Mouse (Mus musculus): ENCODE data around the gene Aspa. TPM values are rescaled to one million over a fixed set of nuclear protein-coding genes. Genes with fewer than 3 reads are reported as not detected.
A peak's percentile ranks its signal among the peaks of the same experiment; 100 is the strongest.

Gene Aspa
- polyA plus RNA-seq, 1 experiment from 2014 or later: 1.2 TPM

- Histone ChIP-seq H3K4me3 (no peak overlapping the region), H3K4me2 (no peak overlapping the region), H3K27me3 (replicated peaks) (no peaks in the 10 kb centered on the region), H3K9me3 (no peaks in the 10 kb centered on the region), H3K27ac (no peak overlapping the region), H3K4me1 (no peaks in the 10 kb centered on the region), H3K9ac (no peak overlapping the region), H3K36me3 (replicated peaks) (no peaks in the 10 kb centered on the region)
- 89% methylated on average over 1 of the region's 1 CpGs for WGBS
- ATAC-seq (replicated peaks): no peak
These were observed 39.8 kb downstream of the Aspa start for GRCm38 (mm10) chr11:73289621-73290020.

DNA sequence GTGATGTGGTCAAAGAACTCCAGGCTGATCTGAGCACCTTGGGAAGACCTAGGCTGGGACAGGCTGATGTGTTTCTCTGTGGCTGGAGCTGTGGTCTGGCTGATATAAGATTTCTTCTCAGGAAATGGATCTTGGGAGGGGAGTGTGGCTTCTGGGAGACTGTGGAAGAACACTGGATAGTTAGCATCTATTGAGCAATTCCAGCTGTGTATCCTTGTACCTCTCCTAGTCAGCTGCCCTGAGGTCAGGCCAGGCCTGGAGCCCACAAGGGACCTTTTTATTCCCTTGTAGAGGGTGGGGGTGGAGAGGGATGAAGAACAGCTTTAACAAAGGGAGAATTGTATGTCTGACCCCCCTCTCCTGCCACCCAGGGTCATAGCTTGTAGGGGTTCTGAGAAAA lies 45.0 kb downstream of the Aspa start:
- Histone ChIP-seq H3K4me3 (no peak overlapping the region), H3K9me3 (no peaks in the 10 kb centered on the region), H3K36me3 (replicated peaks) (no peaks in the 10 kb centered on the region), H3K4me2 (no peak overlapping the region), H3K27ac (no peak overlapping the region), H3K4me1 (no peaks in the 10 kb centered on the region), H3K9ac (no peak overlapping the region), H3K27me3 (replicated peaks) (no peaks in the 10 kb centered on the region)
- no peak for ATAC-seq (replicated peaks)

- no peak overlapping the region for H3K4me3 ChIP-seq
- H3K27me3 ChIP-seq (replicated peaks): no peaks in the 10 kb centered on the region
- no peak overlapping the region for H3K9ac ChIP-seq
- no peaks in the 10 kb centered on the region for H3K4me1 ChIP-seq
- no peaks in the 10 kb centered on the region for H3K9me3 ChIP-seq
- 28% methylated on average over 1 of the region's 1 CpGs for WGBS
- H3K27ac ChIP-seq: no peak overlapping the region
- ATAC-seq (replicated peaks): no peak
- no peaks in the 10 kb centered on the region for H3K36me3 ChIP-seq (replicated peaks)
- no peak overlapping the region for H3K4me2 ChIP-seq
These were observed 45.5 kb downstream of the Aspa start for GRCm38 (mm10) chr11:73283926-73284325.

GRCm38 (mm10) chr11:73283369-73283768 lies 46.0 kb downstream of the Aspa start:
- Histone ChIP-seq H3K4me2 (no peak overlapping the region), H3K4me1 (no peaks in the 10 kb centered on the region), H3K9ac (no peak overlapping the region), H3K27ac (no peak overlapping the region), H3K36me3 (replicated peaks) (no peaks in the 10 kb centered on the region), H3K9me3 (no peaks in the 10 kb centered on the region), H3K4me3 (no peak overlapping the region), H3K27me3 (replicated peaks) (no peaks in the 10 kb centered on the region)
- ATAC-seq (replicated peaks): no peak
- 81% methylated on average over 9 of the region's 9 CpGs for WGBS

DNA sequence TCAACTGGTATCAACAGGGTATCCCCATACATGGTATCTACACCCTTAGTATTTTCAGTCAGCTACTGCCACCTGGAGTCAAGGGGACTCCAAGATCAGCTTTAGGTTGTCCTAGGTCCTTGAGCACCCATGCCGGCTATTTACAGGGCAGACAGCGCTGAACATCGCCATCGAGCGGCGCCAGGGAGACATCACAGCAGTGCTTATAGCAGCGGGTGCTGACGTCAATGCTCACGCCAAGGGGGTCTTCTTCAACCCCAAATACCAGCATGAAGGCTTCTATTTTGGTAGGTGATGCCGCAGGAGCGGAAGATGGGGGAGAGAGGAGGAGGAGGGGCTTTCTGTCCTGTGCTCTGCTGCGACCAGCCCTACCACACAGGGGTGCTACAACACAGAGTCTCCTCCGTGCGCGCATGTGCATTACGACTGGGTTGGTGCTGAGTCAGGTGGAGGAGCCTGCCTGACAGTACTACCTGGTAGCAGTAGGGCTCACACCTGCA lies 47.8 kb downstream of the Aspa start:
- H3K36me3 ChIP-seq (replicated peaks): no peaks in the 10 kb centered on the region
- no peaks in the 10 kb centered on the region for H3K27me3 ChIP-seq (replicated peaks)
- peak overlapping the region; percentile 60 for H3K4me2 ChIP-seq
- peak overlapping the region; percentile 46 for H3K4me3 ChIP-seq
- peak; percentile 96 for ATAC-seq (replicated peaks)
- 2% methylated on average over 16 of the region's 16 CpGs for WGBS
- H3K4me1 ChIP-seq: no peaks in the 10 kb centered on the region
- 0 out of 2 replicates have a peak overlapping the region, but pooled peaks have one; percentile 48 for H3K27ac ChIP-seq
- H3K9ac ChIP-seq: peak overlapping the region; percentile 42
- H3K9me3 ChIP-seq: no peaks in the 10 kb centered on the region

- H3K27ac ChIP-seq: no peak overlapping the region
- no peaks in the 10 kb centered on the region for H3K4me1 ChIP-seq
- H3K4me3 ChIP-seq: no peak overlapping the region
- H3K9me3 ChIP-seq: no peaks in the 10 kb centered on the region
- 74% methylated on average over 5 of the region's 5 CpGs for WGBS
- no peak overlapping the region for H3K4me2 ChIP-seq
- no peaks in the 10 kb centered on the region for H3K27me3 ChIP-seq (replicated peaks)
- H3K9ac ChIP-seq: no peak overlapping the region
- ATAC-seq (replicated peaks): no peak
- H3K36me3 ChIP-seq (replicated peaks): no peaks in the 10 kb centered on the region
These were observed 48.7 kb downstream of the Aspa start for GRCm38 (mm10) chr11:73280710-73281109.

DNA sequence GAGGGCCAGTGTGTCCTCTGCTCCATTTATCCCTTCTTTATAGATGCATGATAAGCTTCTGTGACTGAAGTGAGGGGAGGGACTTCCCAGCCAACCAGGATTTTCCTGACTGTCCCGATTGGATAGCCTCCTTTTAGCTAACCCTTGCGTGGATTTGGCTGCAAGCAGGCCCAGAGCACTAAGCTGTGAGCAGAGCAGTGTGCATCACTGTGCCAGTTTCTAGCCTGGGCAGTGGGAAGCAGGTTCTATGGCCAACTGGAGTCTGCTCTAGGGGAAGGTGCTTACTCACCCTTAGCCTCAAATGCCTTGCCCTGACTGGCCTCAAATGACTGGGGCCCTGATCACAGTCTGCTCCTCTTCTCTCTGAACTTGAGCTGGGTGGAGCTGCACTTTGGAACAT lies 54.6 kb downstream of the Aspa start:
- no peak for ATAC-seq (replicated peaks)
- no peaks in the 10 kb centered on the region for H3K36me3 ChIP-seq (replicated peaks)
- no peaks in the 10 kb centered on the region for H3K27me3 ChIP-seq (replicated peaks)
- H3K9me3 ChIP-seq: no peaks in the 10 kb centered on the region
- H3K9ac ChIP-seq: no peak overlapping the region
- H3K4me1 ChIP-seq: no peaks in the 10 kb centered on the region
- H3K4me2 ChIP-seq: no peak overlapping the region
- WGBS: 20% methylated on average over 2 of the region's 2 CpGs
- H3K4me3 ChIP-seq: no peak overlapping the region
- H3K27ac ChIP-seq: no peak overlapping the region

GRCm38 (mm10) chr11:73267267-73267666 lies 62.1 kb downstream of the Aspa start, which contains the start of gene Trpv3:
Gene Trpv3 (plus strand): TSS chr11:73267388.
- WGBS: 83% methylated on average over 7 of the region's 7 CpGs
- Histone ChIP-seq H3K4me2 (no peak within 1 kb of the TSS), H3K4me3 (no peak within 1 kb of the TSS), H3K9ac (no peak within 1 kb of the TSS), H3K27me3 (replicated peaks) (no peaks in the 10 kb centered on the region), H3K9me3 (no peaks in the 10 kb centered on the region), H3K4me1 (no peaks in the 10 kb centered on the region), H3K36me3 (replicated peaks) (no peaks in the 10 kb centered on the region), H3K27ac (no peak within 1 kb of the TSS)
- ATAC-seq (replicated peaks): no peak

DNA sequence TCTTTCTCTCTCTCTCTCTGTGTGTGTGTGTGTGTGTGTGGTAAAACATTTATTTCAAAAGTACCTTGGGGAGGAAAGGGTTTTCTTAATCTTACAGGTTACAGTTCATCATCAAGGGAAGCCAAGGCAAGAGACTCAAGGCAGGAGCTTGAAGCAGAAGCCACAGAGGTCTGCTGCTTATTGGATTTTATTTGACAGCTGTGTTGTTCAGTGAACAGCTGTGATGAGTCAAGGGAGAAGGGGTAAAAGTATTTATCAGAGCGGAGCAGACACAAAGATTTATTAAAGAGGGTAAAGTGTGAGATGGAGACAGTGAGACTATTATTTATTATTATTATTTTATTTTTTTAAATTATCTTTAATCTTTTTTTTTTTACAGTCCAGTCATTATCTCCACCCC lies 68.0 kb downstream of the Aspa start:
- Histone ChIP-seq H3K27ac (no peak overlapping the region), H3K27me3 (replicated peaks) (no peaks in the 10 kb centered on the region), H3K36me3 (replicated peaks) (no peaks in the 10 kb centered on the region), H3K9ac (no peak overlapping the region), H3K4me3 (no peak overlapping the region), H3K4me2 (no peak overlapping the region), H3K9me3 (no peaks in the 10 kb centered on the region), H3K4me1 (no peaks in the 10 kb centered on the region)
- 97% methylated on average over 1 of the region's 1 CpGs for WGBS
- no peak for ATAC-seq (replicated peaks)

DNA sequence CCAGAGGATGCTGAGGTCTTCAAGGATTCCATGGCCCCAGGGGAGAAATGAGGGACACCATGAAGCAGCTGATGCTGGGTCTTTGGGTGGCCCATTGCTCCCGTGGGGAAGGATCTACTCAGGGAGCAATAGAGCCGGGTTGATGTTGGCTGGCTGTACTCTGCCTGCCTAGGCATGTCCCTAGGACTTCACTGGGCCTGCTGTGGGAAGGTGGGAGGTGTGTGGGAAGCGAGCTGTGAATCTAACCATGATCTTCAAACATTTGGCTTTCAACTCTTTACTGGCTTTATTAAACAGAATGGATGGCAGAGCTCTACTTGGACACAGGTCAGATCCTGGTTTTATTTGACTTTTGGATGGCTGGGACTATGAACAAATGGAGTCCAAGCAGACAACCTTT lies 68.9 kb downstream of the Aspa start:
- Histone ChIP-seq H3K4me1 (no peaks in the 10 kb centered on the region), H3K27me3 (replicated peaks) (no peaks in the 10 kb centered on the region), H3K9ac (no peak overlapping the region), H3K27ac (no peak overlapping the region), H3K4me3 (no peak overlapping the region), H3K4me2 (no peak overlapping the region), H3K9me3 (no peaks in the 10 kb centered on the region), H3K36me3 (replicated peaks) (no peaks in the 10 kb centered on the region)
- no peak for ATAC-seq (replicated peaks)
- 78% methylated on average over 3 of the region's 3 CpGs for WGBS

DNA sequence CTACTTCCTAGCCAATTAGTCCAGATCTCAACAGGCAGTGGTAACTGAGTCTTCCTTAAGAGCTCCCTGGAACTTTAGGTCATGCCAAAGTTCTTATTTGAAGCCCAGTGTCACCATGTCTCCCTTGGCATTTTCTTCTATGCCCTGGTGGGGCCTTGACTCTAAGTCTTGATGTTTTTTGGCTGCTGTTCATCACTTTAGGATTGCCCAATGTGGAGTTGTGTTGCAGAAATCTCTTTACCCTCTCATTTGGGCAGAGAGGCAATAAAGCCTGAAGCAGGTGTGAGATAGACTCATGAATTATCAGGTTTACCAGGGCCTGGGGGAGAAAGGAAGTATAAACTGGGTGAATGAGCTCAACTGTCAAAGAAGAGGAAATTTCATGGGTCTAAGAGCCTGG lies 70.7 kb downstream of the Aspa start:
- H3K36me3 ChIP-seq (replicated peaks): no peaks in the 10 kb centered on the region
- no peaks in the 10 kb centered on the region for H3K9me3 ChIP-seq
- H3K27ac ChIP-seq: no peak overlapping the region
- H3K27me3 ChIP-seq (replicated peaks): no peaks in the 10 kb centered on the region
- no peaks in the 10 kb centered on the region for H3K4me1 ChIP-seq
- H3K4me3 ChIP-seq: no peak overlapping the region
- H3K4me2 ChIP-seq: no peak overlapping the region
- no peak for ATAC-seq (replicated peaks)
- no peak overlapping the region for H3K9ac ChIP-seq

DNA sequence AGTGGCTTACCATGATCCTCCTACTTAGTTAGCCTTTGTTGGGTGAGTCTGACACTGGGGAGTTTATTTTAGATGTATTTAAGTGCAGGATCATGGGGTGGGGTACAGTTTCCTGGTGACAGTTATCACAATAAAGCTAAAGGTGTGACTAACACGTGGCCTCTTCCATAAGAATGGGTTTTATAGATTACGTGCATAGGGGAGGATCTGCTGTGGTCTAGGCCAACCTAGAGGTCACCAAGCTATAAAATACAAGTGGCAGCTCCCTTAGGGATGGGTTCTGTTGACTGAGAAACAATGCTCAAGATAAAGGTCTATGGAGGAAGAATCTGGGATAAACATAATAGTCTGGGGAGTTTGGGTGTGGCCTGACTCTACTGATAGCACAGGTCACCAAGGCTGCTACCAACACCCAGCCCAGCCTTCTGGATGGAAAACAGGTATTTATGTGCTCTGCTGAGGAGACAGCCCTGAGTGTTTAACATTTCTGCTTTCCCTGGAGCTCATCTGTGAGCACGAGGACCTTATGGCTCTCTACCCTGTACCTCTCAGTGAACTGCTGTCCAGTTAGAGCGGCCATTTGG lies 71.9 kb downstream of the Aspa start:
- WGBS: 83% methylated on average over 4 of the region's 4 CpGs
- H3K27ac ChIP-seq: no peak overlapping the region
- no peak overlapping the region for H3K9ac ChIP-seq
- no peak overlapping the region for H3K4me3 ChIP-seq
- no peak overlapping the region for H3K4me2 ChIP-seq
- no peaks in the 10 kb centered on the region for H3K9me3 ChIP-seq
- H3K36me3 ChIP-seq (replicated peaks): no peaks in the 10 kb centered on the region
- no peak for ATAC-seq (replicated peaks)
- no peaks in the 10 kb centered on the region for H3K4me1 ChIP-seq
- no peaks in the 10 kb centered on the region for H3K27me3 ChIP-seq (replicated peaks)

Measured in midbrain, embryonic 15.5 days (tissue).